Mouse (Mus musculus) gastrocnemius, postnatal 36 days (tissue): ENCODE results near the gene Eif2ak4. TPM values are rescaled to one million over a fixed set of nuclear protein-coding genes. Genes with fewer than 3 reads are reported as not detected.

ENCODE experiments used
- total RNA-seq, 2 experiments: library from RNA; stranded (reverse); gene quantifications; 2 replicates each; pipeline ENCODE4 v1.2.3; 2021

Gene Eif2ak4
- total RNA-seq, 2 experiments from 2014 or later, result 3.9 to 4.2 TPM

Other genes starting within 250 kb of the Eif2ak4 start
- not detected for gene Fsip1, start 131.7 kb upstream of the Eif2ak4 start, total RNA-seq
- gene Gpr176, start 15.2 kb upstream of the Eif2ak4 start, total RNA-seq, result not detected
- gene Srp14, start 91.1 kb downstream of the Eif2ak4 start, total RNA-seq, result 100 to 1,000 TPM; 122 to 131 TPM
- gene Bmf, start 161.1 kb downstream of the Eif2ak4 start, total RNA-seq, result 1 to 10 TPM; 2.9 to 6.0 TPM
- gene Bub1b, start 209.6 kb downstream of the Eif2ak4 start, total RNA-seq, result 1 to 10 TPM; 1.0 to 1.4 TPM